Mouse (Mus musculus) liver, adult 2 months (tissue): Measurements from ENCODE around the gene Btg3.

Experiments used
- CTCF ChIP-seq: fragments of 200-500 bp; IDR thresholded peaks from 2 replicates; pipeline ENCODE4 v1.5.1; 2011; ENCODE audit warnings: low read depth, low read length, control low read depth
- POLR2A ChIP-seq: fragments of 200-500 bp; IDR thresholded peaks from 2 replicates; pipeline ENCODE4 v1.6.1; 2011; ENCODE audit warnings: low read length, control low read depth; ENCODE audit not compliant: insufficient read depth; ENCODE audit errors: extremely low read depth

GRCm38 (mm10) chr16:78321559-78321958 lies 55.4 kb downstream of the Btg3 start:
- no peak for TF ChIP-seq POLR2A
- TF ChIP-seq CTCF, result no peak
